Mouse (Mus musculus) erythroblast, embryonic 14.5 days (primary cell): Measurements from ENCODE around the gene Faxc.

ENCODE experiments used
- GATA1 ChIP-seq: IDR thresholded peaks from 2 replicates; pipeline ENCODE4 v1.6.1; 2012; ENCODE audit warnings: low read length, inconsistent platforms, mixed read lengths
- TAL1 ChIP-seq: IDR thresholded peaks from 3 replicates; pipeline ENCODE4 v1.6.1; 2012; ENCODE audit warnings: low read length, inconsistent platforms, mixed read lengths

DNA sequence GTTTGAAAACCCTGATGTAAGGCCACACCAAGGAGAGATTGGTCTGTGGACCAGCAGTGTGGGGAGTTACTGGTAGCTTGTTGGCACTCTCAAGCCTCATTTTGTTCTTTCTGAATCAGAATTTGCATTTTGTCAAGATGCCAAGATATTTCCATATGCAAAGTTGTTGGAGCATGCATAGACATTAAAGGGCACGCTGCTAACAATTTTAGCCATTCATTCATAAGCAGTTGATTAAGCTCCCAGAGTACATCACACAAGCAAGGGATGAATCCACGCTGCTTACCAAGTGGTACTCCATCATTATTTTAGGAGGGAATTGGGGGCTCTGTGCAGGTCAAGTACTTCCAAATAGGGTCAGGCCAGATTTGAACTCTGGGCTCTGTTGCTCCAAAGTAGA lies 98.8 kb downstream of the Faxc start:
- no peak for TF ChIP-seq GATA1
- TF ChIP-seq TAL1 = no peak
